In the genomic region with DNA sequence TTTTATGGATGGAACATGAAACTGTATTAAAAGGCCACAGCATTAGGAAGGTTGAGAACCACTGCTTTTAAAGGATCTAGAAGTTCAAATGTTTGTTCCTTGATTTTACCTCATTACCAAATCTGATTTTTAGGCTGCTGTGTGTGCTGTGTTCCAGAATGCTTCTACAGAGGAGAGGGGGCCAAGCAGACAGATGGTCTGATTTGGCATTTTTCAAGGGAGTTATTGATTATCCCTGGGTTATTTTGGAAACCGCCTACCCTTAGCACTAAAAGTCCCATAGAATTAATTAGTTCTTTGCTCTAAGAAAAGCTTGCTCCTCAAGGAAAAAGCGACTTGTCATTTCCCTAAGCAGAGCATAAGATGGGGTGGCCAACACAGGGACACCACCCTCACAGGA, we compare ENCODE assay signal across 34 mouse cellular contexts. TPM values are rescaled to one million over a fixed set of nuclear protein-coding genes. Genes with fewer than 3 reads are reported as not detected.
DNase-seq lines count a peak whose midpoint lies in the region; ATAC-seq and TF ChIP-seq lines count a peak whose summit lies in the region.
"Had no signal": no experiment of that assay in that cellular context is flagged by ENCODE, and none has a peak within 500 bp of the region (broad histone marks: within the 10 kb centered on the region; RNA-seq: fewer than 3 reads in every experiment).

No protein-coding gene starts in this region.

- H3K4me2 ChIP-seq in hindbrain, embryonic 16.5 days (ENCODE audit: low read length): no peak overlapping the region
- H3K4me2 ChIP-seq: embryonic facial prominence, embryonic 12.5 days; embryonic facial prominence, embryonic 15.5 days; heart, embryonic 11.5 days; hindbrain, embryonic 12.5 days; hindbrain, embryonic 15.5 days had no signal

- H3K27ac ChIP-seq in layer of hippocampus, adult 2 months: peak overlapping the region; percentile 82
- H3K27ac ChIP-seq in hindbrain, embryonic 16.5 days (ENCODE audit: low read depth, low read length): no peak overlapping the region
- H3K27ac ChIP-seq: embryonic facial prominence, embryonic 12.5 days; embryonic facial prominence, embryonic 15.5 days; hindbrain, embryonic 12.5 days; hindbrain, embryonic 15.5 days had no signal

- no peaks in the 10 kb centered on the region for H3K36me3 ChIP-seq in hindbrain, embryonic 16.5 days (ENCODE audit: control insufficient read depth, insufficient read depth, low read length)
- H3K36me3 ChIP-seq: embryonic facial prominence, embryonic 12.5 days; embryonic facial prominence, embryonic 15.5 days; G1E; hindbrain, embryonic 12.5 days; hindbrain, embryonic 15.5 days had no signal

- no peaks in the 10 kb centered on the region for H3K9me3 ChIP-seq in hindbrain, embryonic 16.5 days (ENCODE audit: control insufficient read depth, low read length)
- H3K9me3 ChIP-seq: embryonic facial prominence, embryonic 12.5 days; embryonic facial prominence, embryonic 15.5 days; G1E; hindbrain, embryonic 12.5 days; hindbrain, embryonic 15.5 days had no signal

- no peak overlapping the region for H3K9ac ChIP-seq in hindbrain, embryonic 16.5 days (ENCODE audit: low read depth, low read length)
- H3K9ac ChIP-seq: embryonic facial prominence, embryonic 12.5 days; embryonic facial prominence, embryonic 15.5 days; forebrain, postnatal 0 days; hindbrain, embryonic 12.5 days; hindbrain, embryonic 15.5 days had no signal

- H3K27me3 ChIP-seq in hindbrain, embryonic 16.5 days (replicated peaks; ENCODE audit: control insufficient read depth, insufficient read depth, low read length): no peaks in the 10 kb centered on the region
- H3K27me3 ChIP-seq: embryonic facial prominence, embryonic 12.5 days; embryonic facial prominence, embryonic 15.5 days; hindbrain, embryonic 12.5 days; hindbrain, embryonic 15.5 days had no signal

- DNase-seq in layer of hippocampus, adult 11-12 months (ENCODE audit: low spot score): peak; percentile 34
- DNase-seq in layer of hippocampus, postnatal 25 days (ENCODE audit: extremely low spot score in 1 of 2, low spot score in 1 of 2): no peak
- peak; percentile 55 to 60 for DNase-seq in layer of hippocampus, adult 2 months (ENCODE audit: low spot score in 2 of 2)
- peak; percentile 65 for DNase-seq in layer of hippocampus, adult 9-11 months
- DNase-seq in lung, postnatal 4 days: no peak
- DNase-seq: adrenal gland, postnatal 10 days; adrenal gland, postnatal 36 days; B cell, adult 2 months; cerebellum, adult 11 months; cerebellum, adult 2 months; cerebellum, adult 9-11 months; cerebellum, postnatal 25 days; forebrain, postnatal 0 days; gastrocnemius, postnatal 10 days; gastrocnemius, postnatal 36 days; heart, adult 11 months had no signal

- WGBS in hindbrain, embryonic 16.5 days: 82% methylated on average over 2 of the region's 2 CpGs

- no peak overlapping the region for H3K4me3 ChIP-seq in layer of hippocampus, adult 2 months
- H3K4me3 ChIP-seq in hindbrain, embryonic 16.5 days (ENCODE audit: low read length): no peak overlapping the region
- H3K4me3 ChIP-seq: embryonic facial prominence, embryonic 12.5 days; embryonic facial prominence, embryonic 15.5 days; hindbrain, embryonic 12.5 days; hindbrain, embryonic 15.5 days had no signal

- H3K4me1 ChIP-seq in hindbrain, embryonic 16.5 days (ENCODE audit: control insufficient read depth, insufficient read depth, low read depth, low read length): no peaks in the 10 kb centered on the region
- H3K4me1 ChIP-seq: embryonic facial prominence, embryonic 12.5 days; embryonic facial prominence, embryonic 15.5 days; hindbrain, embryonic 12.5 days; hindbrain, embryonic 15.5 days had no signal

- no peak for TF ChIP-seq CTCF in layer of hippocampus, adult 2 months (conservative IDR thresholded peaks at IDR 0.05)

- ATAC-seq in hindbrain, embryonic 16.5 days: no peak
- ATAC-seq: forebrain, embryonic 14.5 days; forebrain, postnatal 0 days; Patski had no signal

RNA-seq across cellular contexts. Expression of a gene that starts 9.1 kb away (rescaled TPM):
- not detected for total RNA-seq in layer of hippocampus, postnatal 25 days (2021)
- not detected for total RNA-seq in layer of hippocampus, adult 2 months (2021)
- not detected in 2 replicates for polyA plus RNA-seq in hindbrain, embryonic 16.5 days (2015; fragmentation: Nextera tagmentation; extraction: Ambion mirVana)
- total RNA-seq: adrenal gland, adult 18-20 months; adrenal gland, postnatal 10 days; adrenal gland, postnatal 36 days; CH12.LX; common myeloid progenitor, adult 5-6 weeks; forebrain, postnatal 0 days; G1E; gastrocnemius, adult 18-20 months; gastrocnemius, postnatal 10 days; gastrocnemius, postnatal 36 days; heart, postnatal 25 days; hematopoietic stem cell, adult 5-6 weeks had no signal
- polyA plus RNA-seq: cerebellum, adult 2 months; embryonic facial prominence, embryonic 12.5 days; embryonic facial prominence, embryonic 15.5 days; forebrain, embryonic 11.5 days; forebrain, embryonic 14.5 days; forebrain, postnatal 0 days; G1E; heart, embryonic 11.5 days; heart, embryonic 14.5 days; heart, postnatal 0 days; hindbrain, embryonic 12.5 days; hindbrain, embryonic 15.5 days had no signal

RNA-seq across cellular contexts. Expression of a gene that starts 23.1 kb away (rescaled TPM):
- total RNA-seq in layer of hippocampus, postnatal 25 days (2021): 1 to 10 TPM; 6.3 to 8.4 TPM
- total RNA-seq in layer of hippocampus, adult 2 months (2021): 10 to 100 TPM; 10.9 to 14.6 TPM
- 6.1 and 6.9 TPM in 2 replicates for polyA plus RNA-seq in hindbrain, embryonic 16.5 days (2015; fragmentation: Nextera tagmentation; extraction: Ambion mirVana)
- total RNA-seq: CH12.LX; common myeloid progenitor, adult 5-6 weeks; G1E; gastrocnemius, postnatal 10 days; hematopoietic stem cell, adult 5-6 weeks had no signal
- polyA plus RNA-seq: G1E had no signal

RNA-seq across cellular contexts. Expression of a gene that starts 40.4 kb away (rescaled TPM):
- total RNA-seq in layer of hippocampus, postnatal 25 days (2021): 1 to 10 TPM; 7.2 to 7.7 TPM
- 1 to 10 TPM; 8.2 to 9.4 TPM for total RNA-seq in layer of hippocampus, adult 2 months (2021)
- 12.1 and 12.6 TPM in 2 replicates for polyA plus RNA-seq in hindbrain, embryonic 16.5 days (2015; fragmentation: Nextera tagmentation; extraction: Ambion mirVana)

Comparison
In these comparisons a context has a peak if more than half of its experiments do, and no peak if none do; other contexts are left out.
1. DNase-seq: peak in layer of hippocampus, adult 11-12 months (single experiment), layer of hippocampus, adult 2 months (2 of 2) and layer of hippocampus, adult 9-11 months (single experiment); none in layer of hippocampus, postnatal 25 days (0 of 2) and lung, postnatal 4 days (0 of 2).